Mouse (Mus musculus): ENCODE results near the gene Mavs.

The Mavs gene

DNA sequence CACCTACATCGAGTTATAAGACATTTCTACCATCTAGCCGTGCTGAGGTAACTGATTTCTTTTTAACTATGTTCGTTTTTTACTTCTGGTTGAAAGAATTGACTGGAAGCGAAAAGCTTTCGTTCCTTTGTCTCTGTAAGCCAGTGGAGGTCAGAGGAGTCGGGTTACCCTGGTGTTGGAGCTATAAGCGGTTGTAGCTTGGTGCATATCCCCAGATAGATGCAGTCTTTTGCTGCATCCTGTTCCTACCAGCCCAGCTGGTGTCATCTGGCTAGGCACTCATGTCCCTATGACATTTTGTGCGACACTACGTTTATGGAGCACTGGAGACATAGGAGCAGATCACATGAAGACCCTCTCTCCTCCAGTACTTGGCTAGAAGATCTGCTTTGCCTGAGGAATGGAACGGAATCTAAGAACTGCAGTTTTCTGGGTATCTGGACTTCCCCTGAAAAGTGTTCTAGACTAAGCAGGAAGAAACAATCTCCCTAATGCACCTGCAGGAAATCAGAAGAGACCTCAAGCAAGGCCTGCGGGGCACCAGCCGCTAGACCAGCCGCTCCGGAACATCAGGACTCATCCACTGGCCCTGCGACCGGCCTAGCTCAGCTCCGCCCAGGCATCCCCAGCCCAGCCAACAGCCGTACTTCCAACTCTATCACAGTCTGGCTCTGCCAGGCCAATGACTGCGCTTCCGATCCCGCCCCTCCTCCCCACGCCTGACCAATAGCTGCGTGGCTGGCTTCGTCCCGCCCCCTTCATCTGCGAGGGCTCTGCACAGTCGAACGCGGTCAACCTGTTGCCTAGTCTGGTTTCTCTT, at the start of gene Mavs:
TSS of gene Mavs (plus strand) at position 757 of the 820 bp plus-strand sequence.
- DNase-seq (ENCODE audit: extremely low spot score) = peak; percentile 95

DNA sequence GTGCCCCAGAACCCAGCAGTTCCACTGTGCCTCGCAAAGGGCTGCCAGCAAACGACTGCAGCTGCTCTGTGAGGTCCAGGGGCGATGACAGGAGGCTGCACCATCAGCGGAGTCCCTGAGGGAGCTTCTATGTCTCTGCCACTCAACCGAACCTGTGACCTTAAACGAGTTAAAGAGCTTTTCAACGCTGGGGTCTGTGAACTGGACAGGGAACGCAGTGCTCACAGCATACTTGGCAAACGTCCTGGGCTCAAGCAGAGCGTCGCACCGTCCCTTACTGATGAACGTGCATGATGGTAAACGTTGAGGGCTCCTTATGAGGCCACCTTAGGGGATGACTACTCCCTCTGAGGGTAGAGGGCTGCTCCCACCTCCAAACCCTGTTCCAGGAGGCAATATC, 47.5 kb upstream of the Mavs start:
- DNase-seq (ENCODE audit: extremely low spot score) = no peak

GRCm38 (mm10) chr2:131186771-131187601, 46.9 kb upstream of the Mavs start, which contains the start of the genes Cdc25b and Spef1:
TSS of gene Cdc25b (plus strand) at chr2:131186949.
TSS of gene Spef1 (minus strand) at chr2:131187282.
- peak; percentile 90 for DNase-seq (ENCODE audit: extremely low spot score)

GRCm38 (mm10) chr2:131187602-131187922, 46.3 kb upstream of the Mavs start:
- DNase-seq (ENCODE audit: extremely low spot score) = no peak

GRCm38 (mm10) chr2:131188311-131188710, 45.6 kb upstream of the Mavs start:
- DNase-seq (ENCODE audit: extremely low spot score) = no peak

DNA sequence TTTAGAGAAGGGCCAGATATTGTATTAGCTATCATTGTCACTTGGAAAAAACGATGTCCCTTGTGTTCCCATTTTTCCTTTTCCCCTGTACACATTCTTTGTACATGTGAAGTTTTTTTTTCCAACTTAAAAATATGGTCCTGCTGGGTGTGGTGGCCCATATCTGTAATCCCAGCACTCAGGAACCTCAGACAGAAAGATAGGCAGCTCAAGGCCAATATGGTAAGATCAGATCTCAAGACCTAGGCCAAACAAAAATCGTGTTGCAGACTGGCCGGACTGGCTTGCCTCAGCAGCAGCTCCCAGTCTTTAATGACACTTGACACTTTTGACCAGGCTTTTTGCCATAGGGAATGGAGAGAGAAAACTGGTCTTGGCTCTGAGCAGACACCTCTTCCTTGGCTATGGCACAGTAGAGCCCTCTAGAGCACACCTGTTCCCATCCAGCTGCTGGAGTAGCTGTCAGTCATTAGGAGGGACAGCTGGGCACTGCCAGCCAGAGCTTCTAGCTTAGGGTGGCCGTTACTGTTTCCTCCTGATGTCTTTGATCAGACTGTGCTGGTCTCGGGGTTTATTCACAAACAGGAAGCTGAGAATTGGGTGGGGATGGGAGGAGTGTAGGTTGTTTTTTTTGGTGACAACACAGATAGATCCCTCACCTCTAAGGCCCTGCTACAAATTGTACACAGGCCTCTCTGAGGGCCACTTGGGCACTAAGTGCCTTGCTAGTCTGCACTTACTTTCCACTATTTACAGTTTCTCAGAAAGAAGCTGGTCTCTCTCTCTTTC, 44.1 kb upstream of the Mavs start:
- DNase-seq (ENCODE audit: extremely low spot score) = no peak

DNA sequence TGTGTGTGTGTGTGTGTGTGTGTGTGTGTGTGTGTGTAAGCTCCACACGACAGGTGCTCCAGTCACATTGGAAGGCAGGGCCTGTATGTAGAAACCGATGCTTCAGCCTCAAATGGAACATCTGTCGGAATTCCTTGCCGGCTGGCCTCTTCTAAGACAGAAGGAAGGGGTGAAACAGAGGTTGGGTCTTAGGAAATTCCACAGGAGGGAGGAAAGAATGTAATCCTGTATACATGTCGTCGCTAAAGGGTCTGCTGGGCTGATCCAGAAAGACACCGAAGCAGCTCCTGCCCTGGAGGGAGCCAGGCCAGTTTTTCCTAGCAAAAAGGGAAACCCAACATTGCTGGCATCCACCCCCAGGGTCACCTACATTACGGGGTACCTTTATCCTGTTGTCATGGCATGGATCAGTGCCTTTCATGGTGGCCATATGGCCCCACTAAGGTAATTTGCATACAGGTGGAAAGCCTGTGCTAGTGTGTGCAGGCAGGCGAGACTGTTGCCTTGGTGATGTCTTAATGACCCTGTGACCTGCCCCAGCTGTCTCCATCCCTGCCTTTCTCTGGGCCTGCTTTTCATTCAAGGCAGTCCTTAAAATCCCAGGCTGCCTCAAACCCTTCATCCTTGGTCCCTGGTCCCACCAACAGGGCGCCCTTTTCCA, 43.4 kb upstream of the Mavs start:
- peak; percentile 72 for DNase-seq (ENCODE audit: extremely low spot score)

- DNase-seq (ENCODE audit: extremely low spot score) = no peak
Measured at GRCm38 (mm10) chr2:131191005-131191390, 42.9 kb upstream of the Mavs start.

GRCm38 (mm10) chr2:131196606-131197316, 37.1 kb upstream of the Mavs start:
- DNase-seq (ENCODE audit: extremely low spot score) = no peak

DNA sequence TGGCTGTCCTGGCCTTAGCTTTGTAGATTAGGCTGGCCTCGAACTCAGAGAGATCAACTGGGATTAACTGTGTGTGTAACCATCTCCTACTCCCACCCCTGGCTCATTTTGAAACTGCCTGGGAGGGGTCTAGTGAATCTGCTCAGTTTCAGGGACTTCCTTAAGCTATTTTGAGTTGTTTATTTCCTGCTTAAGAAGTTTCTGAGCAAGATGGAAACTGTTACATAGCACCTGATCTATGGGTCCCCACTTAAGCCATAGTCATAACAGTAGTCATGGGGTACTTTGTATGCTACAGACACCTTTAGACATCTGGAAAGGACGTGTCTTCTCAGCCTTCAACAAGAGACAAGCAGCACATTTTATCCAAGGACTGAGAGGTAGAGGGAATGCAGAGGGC, 33.2 kb upstream of the Mavs start:
- no peak for DNase-seq (ENCODE audit: extremely low spot score)

DNA sequence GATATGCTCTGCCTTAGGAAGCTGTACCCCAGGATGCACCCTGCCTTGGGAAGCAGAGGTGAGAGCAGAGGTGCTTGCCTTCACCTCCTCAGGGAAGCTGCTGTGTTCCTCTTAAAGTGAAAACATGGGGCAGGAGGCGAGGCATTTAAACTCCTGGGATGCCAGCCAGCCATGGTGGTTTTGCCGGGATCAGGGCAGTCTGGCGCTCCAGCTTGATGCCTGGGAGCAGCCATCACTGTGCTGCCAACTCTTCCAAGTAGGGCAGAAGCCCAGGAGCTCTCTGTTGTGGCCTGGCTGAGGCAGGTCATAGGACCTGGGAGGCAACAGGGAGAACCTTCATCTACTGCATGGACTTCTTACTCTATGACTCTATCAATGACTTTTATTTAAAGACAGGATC, 32.6 kb upstream of the Mavs start:
- no peak for DNase-seq (ENCODE audit: extremely low spot score)

- DNase-seq (ENCODE audit: extremely low spot score) = no peak
Measured at GRCm38 (mm10) chr2:131203816-131204409, 29.9 kb upstream of the Mavs start.

- DNase-seq (ENCODE audit: extremely low spot score) = no peak
Measured at GRCm38 (mm10) chr2:131204410-131204981, 29.4 kb upstream of the Mavs start.

DNA sequence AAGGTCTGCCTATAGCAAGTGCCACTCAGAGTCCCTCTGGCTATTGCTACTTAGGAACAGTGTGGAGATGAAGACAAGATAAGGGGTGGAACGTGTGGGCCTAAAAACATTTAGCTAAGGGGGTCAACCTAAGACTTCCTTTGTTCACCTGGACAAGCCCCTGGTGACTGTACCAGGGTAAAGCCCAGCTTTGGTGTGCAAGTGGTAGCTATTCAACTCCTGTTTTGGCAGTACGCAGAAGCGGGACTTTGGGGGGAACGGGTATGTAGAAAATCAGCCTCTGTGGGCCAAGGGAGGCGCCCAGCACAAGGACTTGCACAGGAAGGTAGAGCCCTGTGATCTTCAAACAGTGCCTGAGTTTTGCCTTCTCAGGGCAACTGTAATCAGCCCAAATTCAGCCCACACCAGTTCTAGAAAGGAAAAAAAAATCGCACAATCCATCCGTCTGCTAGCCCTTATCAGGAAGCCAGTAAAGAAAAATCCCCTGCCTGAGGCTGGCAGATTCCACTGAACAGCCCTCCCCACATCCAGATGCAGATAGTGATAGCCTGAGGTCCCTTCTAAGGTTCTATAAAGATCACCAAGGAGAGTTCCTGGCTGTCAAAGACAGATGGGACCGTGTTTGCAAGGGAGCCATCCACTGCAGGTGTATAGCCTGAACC, 28.2 kb upstream of the Mavs start:
- no peak for DNase-seq (ENCODE audit: extremely low spot score)

DNA sequence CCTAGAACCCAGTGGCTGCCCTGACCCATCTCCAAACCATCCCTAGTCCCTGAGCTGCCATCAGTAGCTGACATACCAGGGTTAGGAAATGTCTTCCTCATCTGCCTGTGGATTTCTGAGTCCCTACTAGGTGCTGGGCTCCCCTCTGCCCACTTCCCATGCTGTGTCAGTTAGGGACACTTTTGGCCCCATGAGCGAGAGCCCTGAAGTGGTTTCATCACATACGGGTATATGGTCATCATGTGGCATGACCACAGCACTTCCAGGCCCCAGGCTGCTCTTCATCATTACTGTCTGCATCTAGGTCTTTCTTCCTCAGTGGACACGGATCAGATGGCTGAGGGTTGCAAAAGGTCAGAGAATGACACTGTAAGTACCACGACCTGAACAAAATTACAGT, 27.1 kb upstream of the Mavs start, which contains the start of gene Ap5s1:
TSS of gene Ap5s1 (plus strand) at position 301 of the 400 bp plus-strand sequence.
- no peak for DNase-seq (ENCODE audit: extremely low spot score)

- DNase-seq (ENCODE audit: extremely low spot score) = no peak
Measured at GRCm38 (mm10) chr2:131208356-131208755, 25.5 kb upstream of the Mavs start.

- DNase-seq (ENCODE audit: extremely low spot score) = peak; percentile 7
Measured at GRCm38 (mm10) chr2:131209125-131209795, 24.6 kb upstream of the Mavs start.

- DNase-seq (ENCODE audit: extremely low spot score) = peak; percentile 97
Measured at GRCm38 (mm10) chr2:131209969-131210792, 23.7 kb upstream of the Mavs start.
